Mouse (Mus musculus): Measurements from ENCODE around the gene Dcaf10.

DNA sequence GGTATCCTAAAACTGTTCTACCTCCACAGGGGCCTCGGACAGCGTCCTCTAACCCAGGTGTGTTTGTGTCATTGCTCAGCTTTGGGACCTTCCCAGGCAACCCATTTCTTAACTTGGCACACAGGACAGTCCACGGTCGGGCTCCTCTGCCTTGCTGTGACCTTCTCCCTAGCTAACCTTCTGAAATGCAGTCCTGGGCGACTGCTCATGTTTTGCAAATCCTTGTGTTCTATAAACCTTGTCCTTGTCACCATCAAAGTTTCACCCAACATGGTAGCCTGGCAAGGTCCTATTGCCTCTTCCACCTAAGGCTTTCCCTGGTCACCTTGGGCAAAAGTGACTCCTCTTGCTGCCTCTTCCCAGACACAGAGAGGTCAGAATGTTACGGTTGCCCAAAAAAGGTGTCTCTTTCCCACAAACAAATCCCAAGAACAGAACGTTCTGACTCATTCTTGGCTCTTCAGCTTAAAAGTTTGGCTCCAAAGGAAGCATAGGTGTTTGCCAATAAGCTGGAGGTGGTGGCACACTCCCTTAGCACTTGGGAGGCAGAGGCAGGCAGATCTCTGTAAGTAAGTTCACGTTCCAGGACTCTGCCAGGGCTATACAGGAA lies 69.4 kb downstream of the Dcaf10 start:
- TF ChIP-seq TAL1 (IDR thresholded peaks at IDR 0.05; ENCODE audit: low read length) = no peak
- no peak for TF ChIP-seq GATA1 (IDR thresholded peaks at IDR 0.05; ENCODE audit: low read length)

All from erythroblast, embryonic 14.5 days (primary cell).